Mouse (Mus musculus): ENCODE measurements around the gene Rtn4rl1.
"Not testable (repeated sequence)": the region's sequence is repeated elsewhere in the genome, so short reads cannot be mapped to it uniquely, and the experiment has no call there.

The Rtn4rl1 gene

DNA sequence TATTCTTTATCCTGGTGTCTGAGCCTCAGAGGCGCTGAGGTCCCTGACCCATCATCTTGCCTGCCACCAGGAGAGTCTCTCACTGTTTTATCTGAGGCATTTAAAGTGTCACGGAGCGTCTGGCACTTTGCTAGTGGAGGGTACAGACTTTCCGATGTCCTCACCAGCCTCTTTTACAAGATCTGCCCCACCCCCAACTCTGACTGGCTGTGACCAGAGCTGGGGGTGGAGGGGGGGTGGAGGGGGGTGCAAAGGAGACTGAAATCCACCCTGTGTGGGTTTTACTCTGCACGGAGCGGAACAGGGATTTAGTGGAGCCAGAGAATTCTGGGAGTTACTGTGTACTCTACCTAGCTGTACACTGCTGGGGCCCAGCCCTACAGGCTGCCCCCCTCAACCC is 81.5 kb downstream of the Rtn4rl1 start:
- no peak for DNase-seq (ENCODE audit: low read depth, low spot score)

DNA sequence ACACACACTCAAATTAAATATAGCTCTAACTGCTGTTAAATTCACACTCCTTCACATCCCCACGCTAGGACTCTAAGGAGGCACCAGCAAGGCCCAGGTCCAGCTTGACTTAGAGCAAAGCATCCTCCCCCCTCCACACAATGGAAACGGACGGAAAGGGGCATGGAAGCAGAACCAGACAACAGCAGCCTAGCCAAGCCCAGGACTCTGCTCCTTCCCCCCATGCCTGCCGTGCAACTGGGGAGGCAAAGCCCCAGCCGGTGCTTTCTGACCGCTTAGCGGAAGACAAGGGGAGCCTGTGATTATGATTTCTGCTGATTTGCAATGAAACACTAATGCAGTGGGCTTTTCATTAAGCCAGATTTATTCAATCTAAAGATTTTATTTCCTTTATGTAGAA is 84.5 kb downstream of the Rtn4rl1 start:
- DNase-seq (ENCODE audit: low read depth, low spot score): no peak

DNA sequence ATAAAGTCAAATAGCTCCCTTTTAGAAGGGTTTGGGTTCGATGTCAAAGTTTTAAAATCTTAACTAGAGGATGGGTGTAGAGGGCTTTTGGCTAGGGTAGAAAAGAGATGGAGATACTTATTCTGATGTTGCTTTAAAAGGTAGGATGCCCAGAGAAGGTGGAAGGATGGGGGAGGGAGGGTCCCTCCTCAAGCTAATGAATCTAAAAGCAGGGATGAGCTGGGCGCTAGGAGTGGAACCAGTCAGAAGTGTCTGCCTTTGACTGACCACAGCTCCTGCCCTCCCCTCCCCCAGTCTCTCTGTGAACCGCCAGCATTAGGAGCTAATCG is 85.4 kb downstream of the Rtn4rl1 start:
- DNase-seq (ENCODE audit: low read depth, low spot score): no peak

DNA sequence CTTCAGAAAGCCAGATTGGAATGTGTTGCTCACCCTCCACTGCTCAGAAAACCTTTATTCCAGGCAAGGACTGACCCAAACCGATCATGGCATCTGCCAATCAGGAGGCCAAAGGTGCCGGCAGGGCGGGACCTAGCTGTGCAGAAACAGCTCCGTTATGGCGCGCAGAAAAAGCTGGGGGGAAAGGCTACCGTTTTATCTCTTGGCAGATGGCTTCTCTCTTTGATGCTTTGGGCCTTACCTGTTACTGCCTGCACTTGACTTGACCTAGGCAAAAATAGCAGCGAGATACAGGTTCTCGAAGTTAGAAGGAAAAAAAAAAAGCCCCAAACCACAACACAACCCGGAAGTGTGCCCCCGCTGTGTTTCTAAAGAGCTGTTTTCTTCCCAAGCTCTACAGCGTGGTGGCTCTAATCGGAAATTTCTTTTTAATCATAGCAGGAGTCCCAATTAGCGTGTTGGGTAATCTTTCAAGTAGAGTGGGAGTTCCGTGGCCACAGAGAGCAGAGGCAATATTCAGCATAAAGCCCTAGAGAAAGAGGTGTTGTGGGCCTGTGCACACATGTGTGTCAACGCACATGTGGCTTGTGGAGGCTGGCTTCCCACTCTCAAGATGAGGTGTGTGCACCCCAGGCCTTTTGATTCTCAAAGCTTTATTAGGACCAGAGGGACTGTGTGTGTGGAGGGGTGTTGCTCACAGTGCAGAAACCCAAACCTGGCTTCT is 85.9 kb downstream of the Rtn4rl1 start:
- peak; percentile 73 for DNase-seq (ENCODE audit: low read depth, low spot score)

DNA sequence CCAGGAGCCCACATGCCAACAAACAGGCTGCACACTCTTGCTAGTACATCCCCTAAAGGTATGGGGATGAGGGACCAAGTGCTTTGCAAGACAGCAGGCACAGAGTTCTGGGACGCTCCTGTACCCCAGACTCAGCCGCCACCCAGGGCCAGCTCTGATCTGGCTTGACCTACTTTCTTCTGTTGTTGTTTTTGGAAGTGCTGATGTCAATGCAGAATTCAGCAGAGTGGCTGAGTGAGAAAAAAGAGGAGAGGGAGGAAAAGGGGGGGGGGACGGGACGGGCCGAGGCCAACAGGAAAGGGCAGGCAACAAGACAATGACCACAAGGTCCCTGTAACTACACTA is 86.5 kb downstream of the Rtn4rl1 start:
- DNase-seq (ENCODE audit: low read depth, low spot score): no peak

GRCm38 (mm10) chr11:75280435-75281001 is 86.9 kb downstream of the Rtn4rl1 start:
- DNase-seq (ENCODE audit: low read depth, low spot score): no peak

DNA sequence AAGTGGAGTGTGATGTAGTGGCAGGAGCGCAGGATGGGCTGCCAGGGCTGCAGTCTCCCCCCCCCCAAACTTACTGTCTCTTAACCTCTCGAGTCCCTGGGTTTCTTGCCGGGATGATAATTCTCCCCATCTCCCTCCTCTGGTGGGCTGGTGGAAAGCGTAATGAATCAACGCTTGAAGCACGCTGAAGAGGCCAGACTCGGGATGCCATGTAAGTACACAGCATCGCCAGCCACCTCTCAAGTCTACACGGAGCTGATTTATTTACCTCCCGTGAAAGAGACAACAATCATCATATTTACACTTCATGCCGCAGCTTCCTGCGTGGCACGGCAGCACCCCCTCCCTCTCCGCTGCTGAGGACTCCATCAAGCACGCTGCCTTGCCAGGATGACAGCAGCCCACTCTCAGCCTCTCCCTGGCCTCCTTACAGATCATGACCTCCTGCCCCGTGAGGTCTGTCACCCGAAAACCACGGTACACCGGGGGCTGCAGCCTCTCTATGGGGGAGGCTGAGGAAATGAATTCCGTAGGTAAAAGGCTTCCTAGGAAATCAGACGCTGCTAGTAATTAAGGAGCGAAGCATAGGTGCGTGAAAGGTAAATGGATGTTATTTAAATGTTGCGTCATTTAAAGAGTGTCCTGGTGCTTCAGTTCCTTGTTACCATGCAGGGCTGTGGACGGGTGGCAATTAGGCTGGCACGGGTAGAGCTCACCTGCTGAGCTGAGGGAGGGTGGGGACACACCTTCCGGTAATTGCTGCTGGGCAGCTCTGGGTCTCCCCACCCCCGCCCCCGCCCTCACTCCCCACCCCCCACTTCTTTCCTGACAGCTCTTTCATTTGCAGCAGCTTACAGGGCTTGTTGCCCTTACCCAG is 88.0 kb downstream of the Rtn4rl1 start:
- no peak for DNase-seq (ENCODE audit: low read depth, low spot score)

DNA sequence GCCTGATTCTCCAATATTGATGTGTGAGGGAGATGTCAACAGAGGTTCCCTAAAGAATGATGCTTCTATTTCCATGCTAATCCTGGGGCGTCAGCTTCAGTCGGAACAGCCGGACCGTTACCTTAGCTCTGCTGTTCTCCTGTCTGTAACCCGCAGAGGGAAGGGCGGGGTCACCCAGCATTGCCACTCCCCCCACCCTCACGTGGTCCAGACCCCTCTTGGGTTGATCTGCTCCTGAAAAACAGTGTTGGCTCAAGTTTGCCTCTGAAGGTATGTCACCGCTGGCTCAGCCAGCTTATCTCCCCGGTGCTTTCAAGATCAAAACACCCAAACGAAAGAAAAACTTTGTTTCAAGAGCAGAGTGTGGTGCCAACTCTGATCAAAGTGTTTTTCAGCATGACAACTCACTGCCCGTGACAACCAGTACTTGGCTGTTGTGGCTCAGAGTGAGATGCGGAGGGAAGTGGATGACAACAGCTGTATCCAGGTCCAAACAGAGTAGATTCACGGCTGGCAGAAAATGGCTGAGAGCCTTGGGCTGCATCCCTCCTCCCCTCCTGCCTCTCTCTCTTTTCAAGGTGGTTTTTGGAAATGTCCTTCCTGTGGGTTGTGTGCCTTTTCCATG is 89.0 kb downstream of the Rtn4rl1 start:
- peak; percentile 86 for DNase-seq (ENCODE audit: low read depth, low spot score)

GRCm38 (mm10) chr11:75283784-75284183 is 90.2 kb downstream of the Rtn4rl1 start:
- DNase-seq (ENCODE audit: low read depth, low spot score): not testable (repeated sequence)

DNA sequence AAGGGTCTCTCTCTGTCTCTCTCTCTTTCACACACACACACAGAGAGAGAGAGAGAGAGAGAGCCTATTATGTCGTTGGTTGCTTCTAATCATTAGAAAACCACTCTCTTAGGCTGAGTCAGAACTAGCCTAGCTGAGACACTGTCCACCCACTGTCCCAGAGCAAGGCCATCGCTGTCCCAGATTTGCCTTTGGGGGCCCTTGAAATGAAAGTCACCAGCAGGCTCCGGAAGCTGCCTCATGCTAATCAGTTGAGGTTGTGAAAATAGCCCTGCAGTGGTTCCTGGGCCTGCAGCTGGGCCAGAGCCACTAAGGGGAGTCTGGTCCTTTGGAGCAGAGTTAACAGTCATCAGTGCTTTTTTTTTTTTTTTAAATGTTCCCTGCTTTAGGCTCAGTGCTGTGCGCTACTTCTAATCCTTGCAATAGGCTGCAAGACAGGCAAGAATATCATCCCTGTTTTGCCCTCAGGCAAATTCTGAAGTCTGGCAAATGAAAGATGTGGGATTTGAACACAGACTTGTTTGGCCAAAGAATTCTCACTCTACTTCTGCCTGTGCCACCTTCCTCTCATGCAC is 92.4 kb downstream of the Rtn4rl1 start:
- DNase-seq (ENCODE audit: low read depth, low spot score): no peak

- DNase-seq (ENCODE audit: low read depth, low spot score): peak; percentile 66
Measured at GRCm38 (mm10) chr11:75286868-75287267, 93.3 kb downstream of the Rtn4rl1 start.

- no peak for DNase-seq (ENCODE audit: low read depth, low spot score)
Measured at GRCm38 (mm10) chr11:75287940-75288339, 94.4 kb downstream of the Rtn4rl1 start.

DNA sequence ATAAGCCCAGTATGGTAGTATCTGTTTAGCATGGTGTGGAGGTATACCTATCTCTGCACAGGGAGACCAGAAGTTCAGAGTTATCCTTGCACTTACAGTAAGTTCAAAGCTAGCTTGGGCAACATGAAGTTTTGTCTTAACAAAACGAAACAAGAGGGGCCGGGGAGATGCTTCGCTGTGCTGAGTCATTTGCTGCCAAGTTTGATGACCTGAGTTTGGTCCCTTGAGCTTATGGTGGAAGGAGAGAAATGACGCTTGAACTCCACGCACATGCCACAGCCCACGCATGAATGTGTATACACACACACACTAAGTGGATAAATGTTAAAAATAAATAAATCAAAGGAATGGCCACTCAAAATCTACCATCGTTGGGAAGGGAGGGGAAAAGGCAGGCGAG is 94.9 kb downstream of the Rtn4rl1 start:
- no peak for DNase-seq (ENCODE audit: low read depth, low spot score)

GRCm38 (mm10) chr11:75289120-75289519 is 95.5 kb downstream of the Rtn4rl1 start:
- DNase-seq (ENCODE audit: low read depth, low spot score): no peak

- DNase-seq (ENCODE audit: low read depth, low spot score): peak; percentile 92
Measured at GRCm38 (mm10) chr11:75290566-75291271, 97.1 kb downstream of the Rtn4rl1 start.

DNA sequence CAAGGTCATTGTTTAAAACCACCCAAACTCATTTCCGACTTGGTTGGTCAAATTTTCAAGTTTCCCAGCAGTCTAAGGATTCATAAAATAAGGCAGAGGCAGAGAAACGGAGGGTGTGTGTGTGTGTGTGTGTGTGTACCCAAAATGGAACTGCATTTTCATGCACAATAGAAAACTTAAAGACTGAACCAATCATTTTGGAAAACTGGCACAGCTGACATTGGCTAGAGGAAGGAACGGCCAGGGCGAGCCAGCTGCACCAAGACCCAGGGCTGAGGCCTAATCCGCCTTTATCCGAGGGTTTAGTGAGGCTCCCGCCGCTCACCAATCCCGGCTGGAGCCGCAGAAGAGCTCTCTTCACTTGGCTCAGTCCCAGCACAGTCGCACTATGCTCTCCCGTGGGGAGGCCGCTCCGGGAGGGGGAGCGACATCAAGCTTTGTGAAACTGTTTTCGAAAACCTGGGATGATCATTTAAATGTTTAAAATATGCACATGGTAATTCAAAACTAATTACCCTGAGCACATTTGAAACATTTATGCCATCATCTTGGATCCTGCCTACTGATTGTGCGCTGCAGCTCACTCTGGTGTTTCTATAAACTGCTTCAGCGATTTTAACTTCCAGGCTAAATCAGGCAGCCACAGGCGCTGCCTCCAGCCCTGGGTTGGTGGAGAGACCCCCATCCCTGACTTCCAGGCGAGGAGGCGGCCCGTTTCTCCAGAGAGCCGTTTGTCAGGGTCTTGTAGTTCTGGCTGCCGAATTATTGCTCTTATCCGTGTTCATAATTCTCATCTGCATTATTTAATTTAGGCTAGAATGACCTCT is 98.0 kb downstream of the Rtn4rl1 start:
- DNase-seq (ENCODE audit: low read depth, low spot score): no peak

DNA sequence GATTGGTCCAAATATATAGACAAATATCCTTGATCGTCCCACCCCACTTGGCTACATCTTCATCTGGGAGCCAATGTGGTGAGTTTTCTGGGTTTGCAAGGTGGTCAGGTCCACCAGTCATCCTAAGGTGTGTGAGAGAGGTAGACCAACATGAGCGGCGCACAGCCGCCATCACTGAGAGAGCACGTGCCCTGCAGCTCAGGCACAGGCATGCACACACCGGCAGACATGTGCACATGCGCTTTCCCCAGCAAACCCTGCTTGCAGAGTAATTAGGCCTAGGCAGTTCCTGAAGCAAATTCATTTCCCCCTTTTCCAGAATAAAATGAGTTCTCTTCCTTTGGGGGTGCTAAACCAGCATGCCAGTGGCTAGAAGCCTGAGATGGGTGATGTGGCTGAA is 98.7 kb downstream of the Rtn4rl1 start:
- DNase-seq (ENCODE audit: low read depth, low spot score): peak; percentile 61

DNA sequence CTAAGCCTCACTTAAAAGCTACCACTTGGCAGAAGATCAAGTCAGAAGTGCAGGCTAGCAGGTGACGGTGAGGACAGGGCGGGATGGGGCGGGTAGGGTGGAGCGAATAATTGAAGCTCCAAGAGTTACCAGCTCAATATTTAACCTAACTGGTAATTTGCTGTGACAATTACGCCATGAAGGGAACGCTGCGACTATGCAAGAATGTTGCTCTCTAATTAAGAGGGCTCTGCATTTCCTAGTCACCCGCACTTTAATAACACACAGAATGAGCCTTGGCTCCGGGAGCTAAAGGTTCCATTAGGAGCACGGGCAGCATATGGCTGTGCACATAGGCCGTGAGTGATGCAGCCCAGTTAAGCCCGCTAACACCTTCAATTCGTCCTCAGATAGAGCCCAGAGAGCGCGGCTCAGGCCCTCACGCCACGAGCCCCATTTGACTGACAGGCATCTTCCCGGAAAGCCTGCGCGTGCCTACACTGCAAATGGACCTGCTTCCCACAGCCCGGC is 100.3 kb downstream of the Rtn4rl1 start:
- DNase-seq (ENCODE audit: low read depth, low spot score): peak; percentile 46

DNA sequence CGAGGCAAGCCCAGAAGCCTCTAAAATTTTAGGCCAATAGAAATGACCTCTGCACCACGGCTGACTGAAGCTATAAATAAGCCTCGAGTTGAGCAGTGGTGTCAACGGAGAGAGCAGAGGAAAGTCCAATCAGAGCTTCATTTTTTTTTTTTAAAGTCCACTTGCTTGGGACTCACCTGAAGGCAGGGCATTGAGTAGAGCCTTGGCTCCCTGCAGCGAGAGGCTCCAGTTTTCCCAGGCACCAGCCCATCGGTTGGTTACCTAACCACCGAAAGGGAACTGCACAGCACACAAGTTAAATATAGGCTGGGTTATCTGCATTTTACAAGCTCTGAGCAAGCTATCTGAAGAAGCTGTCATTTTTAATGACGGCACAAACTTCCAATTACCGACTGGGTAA is 101.3 kb downstream of the Rtn4rl1 start:
- DNase-seq (ENCODE audit: low read depth, low spot score): no peak

GRCm38 (mm10) chr11:75295534-75295933 is 102.0 kb downstream of the Rtn4rl1 start:
- not testable (repeated sequence) for DNase-seq (ENCODE audit: low read depth, low spot score)
